Mouse (Mus musculus) stomach, postnatal 0 days (tissue): Measurements from ENCODE around the gene Mgat4e. TPM values are rescaled to one million over a fixed set of nuclear protein-coding genes. Genes with fewer than 3 reads are reported as not detected.

Experiments
- ATAC-seq: fragments of 200-750 bp; cut with Nextera tagmentation; 2 replicates; pipeline ENCODE4 v1.8.0; 2017; ENCODE audit not compliant: low FRiP score, low TSS enrichment
- DNase-seq: peaks from one replicate; pipeline ENCODE4 v3.0.0-alpha.2; 2016; ENCODE audit warnings: low spot score
- H3K27ac ChIP-seq: fragments of 300-500 bp; sonication (generic); replicated peaks from 2 replicates; pipeline ENCODE4 v1.5.1; 2014; ENCODE audit warnings: mild to moderate bottlenecking, control low read depth
- H3K27me3 ChIP-seq: fragments of 300-500 bp; sonication (generic); 2 replicates; pipeline ENCODE4 v1.6.1; 2014; ENCODE audit warnings: low read length; ENCODE audit not compliant: control insufficient read depth, insufficient read depth
- H3K36me3 ChIP-seq: fragments of 300-500 bp; sonication (generic); 2 replicates; pipeline ENCODE4 v1.6.1; 2014; ENCODE audit warnings: low read length, mixed read lengths; ENCODE audit not compliant: control insufficient read depth, insufficient read depth
- H3K4me1 ChIP-seq: fragments of 300-500 bp; sonication (generic); replicated peaks from 2 replicates; pipeline ENCODE4 v1.6.1; 2014; ENCODE audit warnings: antibody characterized with exemption; ENCODE audit not compliant: control insufficient read depth, insufficient read depth
- H3K4me2 ChIP-seq: fragments of 300-500 bp; sonication (generic); replicated peaks from 2 replicates; pipeline ENCODE4 v1.6.1; 2014; ENCODE audit warnings: low read depth, mild to moderate bottlenecking, control low read depth, moderate library complexity
- H3K4me3 ChIP-seq: fragments of 300-500 bp; sonication (generic); 2 replicates; pipeline ENCODE4 v1.5.1; 2014; ENCODE audit warnings: low read depth, low read length, control low read depth
- H3K9ac ChIP-seq: fragments of 300-500 bp; sonication (generic); 2 replicates; pipeline ENCODE4 v1.6.1; 2014; ENCODE audit warnings: mild to moderate bottlenecking, low read length, control low read depth, mixed read lengths
- H3K9me3 ChIP-seq: fragments of 300-500 bp; sonication (generic); 2 replicates; pipeline ENCODE4 v1.6.1; 2016; ENCODE audit warnings: low read length; ENCODE audit not compliant: control insufficient read depth
- CTCF ChIP-seq: IDR thresholded peaks from 2 replicates; pipeline ENCODE4 v1.5.1; 2016; ENCODE audit warnings: antibody characterized with exemption, low read depth, mild to moderate bottlenecking, moderate library complexity
- EP300 ChIP-seq: optimal IDR thresholded peaks from 2 replicates; pipeline ENCODE3; 2016; ENCODE audit warnings: antibody characterized with exemption
- WGBS: fragments of 180-500 bp; shearing (Covaris S2); extraction: QIAGEN DNeasy Blood & Tissue Kit; methylation state at CpG from one replicate; pipeline ENCODE4 v1.1.7; 2014; 5-methylcytosine and 5-hydroxymethylcytosine counted together
- polyA plus RNA-seq: library from polyadenylated mRNA; unstranded; fragments of >200 nt; fragmentation: Nextera tagmentation; extraction: Ambion mirVana; gene quantifications from 2 replicates; pipeline ENCODE4 v1.2.1, GENCODE M21; 2015

Gene Mgat4e
- polyA plus RNA-seq, 1 experiment from 2014 or later = not detected

GRCm38 (mm10) chr1:134577384-134578120 lies 28.1 kb upstream of the Mgat4e start:
- no peaks in the 10 kb centered on the region for H3K36me3 ChIP-seq
- TF ChIP-seq EP300 = no peak
- TF ChIP-seq CTCF = no peak
- H3K9ac ChIP-seq = no peak overlapping the region
- H3K27me3 ChIP-seq = no peaks in the 10 kb centered on the region
- H3K27ac ChIP-seq = no peak overlapping the region
- 0 out of 2 replicates have a peak, but pooled peaks cover 2% of the 10 kb centered on the region for H3K4me1 ChIP-seq
- 76% methylated on average over 6 of the region's 6 CpGs for WGBS
- no peaks in the 10 kb centered on the region for H3K9me3 ChIP-seq
- DNase-seq = no peak
- no peak overlapping the region for H3K4me3 ChIP-seq
- no peak overlapping the region for H3K4me2 ChIP-seq
- ATAC-seq = no peak

GRCm38 (mm10) chr1:134573932-134574315 lies 24.4 kb upstream of the Mgat4e start:
- no peaks in the 10 kb centered on the region for H3K36me3 ChIP-seq
- no peak for ATAC-seq

GRCm38 (mm10) chr1:134573300-134573931 lies 23.9 kb upstream of the Mgat4e start:
- 44% methylated on average over 1 of the region's 1 CpGs for WGBS
- no peak for TF ChIP-seq CTCF
- TF ChIP-seq EP300 = no peak
- Histone ChIP-seq H3K36me3 (no peaks in the 10 kb centered on the region), H3K9me3 (no peaks in the 10 kb centered on the region), H3K9ac (no peak overlapping the region), H3K4me3 (no peak overlapping the region), H3K4me1 (no peaks in the 10 kb centered on the region), H3K27me3 (no peaks in the 10 kb centered on the region), H3K4me2 (no peak overlapping the region), H3K27ac (no peak overlapping the region)
- ATAC-seq (no peak), DNase-seq (no peak)

More at GRCm38 (mm10) chr1:134573932-134574315, 24.4 kb upstream of the Mgat4e start:
- WGBS = 65% methylated on average over 5 of the region's 5 CpGs
- Histone ChIP-seq H3K9ac (no peak overlapping the region), H3K27me3 (no peaks in the 10 kb centered on the region), H3K4me2 (no peak overlapping the region), H3K9me3 (no peaks in the 10 kb centered on the region), H3K27ac (no peak overlapping the region), H3K4me1 (no peaks in the 10 kb centered on the region), H3K4me3 (no peak overlapping the region)
- TF ChIP-seq CTCF = no peak
- DNase-seq = no peak

- Histone ChIP-seq H3K9me3 (no peaks in the 10 kb centered on the region), H3K36me3 (no peaks in the 10 kb centered on the region), H3K27me3 (no peaks in the 10 kb centered on the region), H3K4me1 (no peaks in the 10 kb centered on the region), H3K27ac (no peak overlapping the region), H3K9ac (no peak overlapping the region), H3K4me3 (no peak overlapping the region), H3K4me2 (no peak overlapping the region)
- WGBS = 46% methylated on average over 3 of the region's 3 CpGs
- DNase-seq (no peak), ATAC-seq (no peak)
- no peak for TF ChIP-seq EP300
- TF ChIP-seq CTCF = no peak
Observed at GRCm38 (mm10) chr1:134570631-134571030, 21.1 kb upstream of the Mgat4e start.

- no peaks in the 10 kb centered on the region for H3K27me3 ChIP-seq
- no peaks in the 10 kb centered on the region for H3K36me3 ChIP-seq
- H3K27ac ChIP-seq = no peak overlapping the region
- WGBS = 89% methylated on average over 9 of the region's 9 CpGs
- ATAC-seq = no peak
- no peak overlapping the region for H3K4me3 ChIP-seq
- DNase-seq = no peak
- no peaks in the 10 kb centered on the region for H3K4me1 ChIP-seq
- H3K9me3 ChIP-seq = no peaks in the 10 kb centered on the region
- TF ChIP-seq CTCF (no peak), EP300 (no peak)
- H3K9ac ChIP-seq = no peak overlapping the region
- H3K4me2 ChIP-seq = no peak overlapping the region
Observed at GRCm38 (mm10) chr1:134570171-134570570, 20.7 kb upstream of the Mgat4e start.

GRCm38 (mm10) chr1:134567511-134567910 lies 18.0 kb upstream of the Mgat4e start:
- 22% methylated on average over 1 of the region's 1 CpGs for WGBS
- H3K4me1 ChIP-seq = no peaks in the 10 kb centered on the region

More at GRCm38 (mm10) chr1:134567511-134567910, 18.0 kb upstream of the Mgat4e start:
- Histone ChIP-seq H3K4me2 (no peak overlapping the region), H3K36me3 (no peaks in the 10 kb centered on the region), H3K4me3 (no peak overlapping the region), H3K9ac (no peak overlapping the region), H3K27me3 (no peaks in the 10 kb centered on the region), H3K9me3 (no peaks in the 10 kb centered on the region), H3K27ac (no peak overlapping the region)
- no peak for ATAC-seq
- no peak for TF ChIP-seq EP300
- TF ChIP-seq CTCF = no peak
- no peak for DNase-seq
